17 mouse cellular contexts compared by ENCODE assay signal in the genomic region with DNA sequence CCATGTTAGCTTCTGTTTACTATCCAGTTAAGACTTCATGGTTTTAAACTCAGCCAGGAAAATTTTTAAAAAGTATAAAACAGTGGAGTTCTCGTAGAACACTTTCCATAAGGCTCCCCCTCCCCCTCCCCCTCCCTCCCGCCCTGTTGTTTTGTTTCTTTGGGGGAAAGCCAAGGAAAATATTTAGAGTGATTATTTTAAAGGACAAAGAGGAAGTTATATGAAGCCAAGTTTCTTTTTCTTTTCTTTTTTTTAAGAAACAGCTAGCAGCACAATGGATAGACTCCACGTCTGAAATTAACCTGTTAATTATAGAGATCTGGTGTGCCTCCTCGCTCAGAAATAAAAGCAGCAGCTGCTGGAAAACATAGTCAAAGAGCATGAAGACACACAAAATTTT. TPM values are rescaled to one million over a fixed set of nuclear protein-coding genes. Genes with fewer than 3 reads are reported as not detected.
DNase-seq lines count a peak whose midpoint lies in the region; ATAC-seq and TF ChIP-seq lines count a peak whose summit lies in the region.
"Had no signal": no experiment of that assay in that cellular context is flagged by ENCODE, and none has a peak within 500 bp of the region (broad histone marks: within the 10 kb centered on the region; RNA-seq: fewer than 3 reads in every experiment).

No protein-coding gene starts in this region.

- no peak for TF ChIP-seq CTCF in MEL (IDR thresholded peaks at IDR 0.05 in 2 of 3, conservative IDR thresholded peaks at IDR 0.05 in 1 of 3; ENCODE audit: control insufficient read depth in 1 of 3, insufficient read depth in 1 of 3, low read depth in 2 of 3, low read length in 3 of 3, poor library complexity in 1 of 3, severe bottlenecking in 1 of 3)

- H3K27me3 ChIP-seq in heart, embryonic 15.5 days, result no peaks in the 10 kb centered on the region
- no peaks in the 10 kb centered on the region for H3K27me3 ChIP-seq in kidney, embryonic 15.5 days
- no peaks in the 10 kb centered on the region; a peak in 1 of 4 replicates for H3K27me3 ChIP-seq in MEL (ENCODE audit: control insufficient read depth in 1 of 2, insufficient read depth in 2 of 2, low read length in 2 of 2)
- H3K27me3 ChIP-seq: megakaryocyte, embryonic 14.5 days had no signal

- H3K4me1 ChIP-seq in heart, embryonic 15.5 days (replicated peaks), result peaks cover 8% of the 10 kb centered on the region; the same call in 1 of the 2 replicates
- peaks cover 12% of the 10 kb centered on the region for H3K4me1 ChIP-seq in kidney, embryonic 15.5 days
- 0 out of 4 replicates have a peak, but pooled peaks cover 0 to 2% of the 10 kb centered on the region in 2 experiments for H3K4me1 ChIP-seq in MEL (ENCODE audit: control insufficient read depth in 1 of 2, insufficient read depth in 2 of 2, low read length in 2 of 2)
- peaks cover 8% of the 10 kb centered on the region for H3K4me1 ChIP-seq in brown adipose tissue, adult 24 weeks (ENCODE audit: control insufficient read depth, insufficient read depth, insufficient read length, low read length)
- H3K4me1 ChIP-seq: forebrain, embryonic 12.5 days; megakaryocyte, embryonic 14.5 days had no signal

- no peak for TF ChIP-seq RAD21 in MEL (IDR thresholded peaks at IDR 0.05; ENCODE audit: low read depth, low read length)

- no peak for TF ChIP-seq POLR2A in MEL (IDR thresholded peaks at IDR 0.05; ENCODE audit: control insufficient read depth in 1 of 2, insufficient read depth in 1 of 2, low read depth in 1 of 2, low read length in 2 of 2, poor library complexity in 1 of 2)

- H3K4me2 ChIP-seq in heart, embryonic 15.5 days, result no peak overlapping the region
- no peak overlapping the region; the same call in 1 of the 2 replicates for H3K4me2 ChIP-seq in kidney, embryonic 15.5 days
- H3K4me2 ChIP-seq: forebrain, embryonic 12.5 days had no signal

- H3K9me3 ChIP-seq in heart, embryonic 15.5 days (replicated peaks), result no peaks in the 10 kb centered on the region
- peaks cover 4% of the 10 kb centered on the region; the same call in 1 of the 2 replicates for H3K9me3 ChIP-seq in kidney, embryonic 15.5 days (replicated peaks)
- H3K9me3 ChIP-seq in MEL (replicated peaks; ENCODE audit: insufficient read depth, low read length), result no peaks in the 10 kb centered on the region
- H3K9me3 ChIP-seq: forebrain, embryonic 12.5 days; G1E had no signal

- 47% methylated on average over 4 of the region's 4 CpGs for WGBS in heart, embryonic 15.5 days
- WGBS in kidney, embryonic 15.5 days, result 44% methylated on average over 4 of the region's 4 CpGs

- TF ChIP-seq EP300 in MEL (IDR thresholded peaks at IDR 0.05; ENCODE audit: low read depth in 1 of 2, low read length in 2 of 2), result no peak; a peak in 1 of 4 replicates

- H3K9ac ChIP-seq in heart, embryonic 15.5 days, result no peak overlapping the region
- no peak overlapping the region for H3K9ac ChIP-seq in kidney, embryonic 15.5 days
- peak overlapping the region; percentile 12; the same call in 1 of the 2 replicates for H3K9ac ChIP-seq in MEL (ENCODE audit: control insufficient read depth, low read depth, low read length, poor library complexity, severe bottlenecking)
- H3K9ac ChIP-seq: forebrain, embryonic 12.5 days; liver, embryonic 14.5 days had no signal

- no peaks in the 10 kb centered on the region for H3K79me2 ChIP-seq in MEL (ENCODE audit: control insufficient read depth, insufficient read depth, low read length, poor library complexity)

- no peak for ATAC-seq in heart, embryonic 15.5 days (replicated peaks; ENCODE audit: insufficient number of reproducible peaks, insufficient read depth, low FRiP score, low read depth)
- no peak for ATAC-seq in kidney, embryonic 15.5 days (replicated peaks; ENCODE audit: low FRiP score)
- no peak for ATAC-seq in megakaryocyte progenitor cell, adult 5-6 weeks (replicated peaks; ENCODE audit: poor library complexity)
- ATAC-seq: midbrain, embryonic 16.5 days had no signal

- no peak overlapping the region for H3K4me3 ChIP-seq in heart, embryonic 15.5 days
- no peak overlapping the region for H3K4me3 ChIP-seq in kidney, embryonic 15.5 days (replicated peaks)
- H3K4me3 ChIP-seq in MEL (ENCODE audit: control insufficient read depth in 1 of 2, insufficient read depth in 1 of 2, low read depth in 2 of 2, low read length in 2 of 2), result peak overlapping the region; percentile 6 to 54; a peak in 2 of 4 replicates
- H3K4me3 ChIP-seq in brown adipose tissue, adult 24 weeks (ENCODE audit: insufficient read depth, low read depth, low read length), result no peak overlapping the region
- H3K4me3 ChIP-seq: forebrain, embryonic 12.5 days; megakaryocyte, embryonic 14.5 days had no signal

- H3K36me3 ChIP-seq in heart, embryonic 15.5 days, result no peaks in the 10 kb centered on the region
- no peaks in the 10 kb centered on the region for H3K36me3 ChIP-seq in kidney, embryonic 15.5 days
- peaks cover 0 to 3% of the 10 kb centered on the region in 2 experiments; a peak in 2 of 4 replicates for H3K36me3 ChIP-seq in MEL (ENCODE audit: control insufficient read depth in 1 of 2, insufficient read depth in 2 of 2, low read length in 2 of 2)
- H3K36me3 ChIP-seq: forebrain, embryonic 12.5 days; G1E had no signal

- DNase-seq in heart, adult 18-20 months, result no peak
- no peak for DNase-seq in kidney, adult 11 months
- DNase-seq in MEL (ENCODE audit: low read depth, low spot score), result peak; percentile 40
- DNase-seq: adrenal gland, postnatal 10 days; cerebellum, adult 8-10 months; right cerebral cortex, postnatal 14 days; thymus, adult 2 months had no signal

- peak overlapping the region; percentile 57 for H3K27ac ChIP-seq in heart, embryonic 15.5 days
- peak overlapping the region; percentile 79 for H3K27ac ChIP-seq in kidney, embryonic 15.5 days
- H3K27ac ChIP-seq in MEL (ENCODE audit: control insufficient read depth, low read depth, low read length), result no peak overlapping the region
- peak overlapping the region; percentile 29; the same call in 1 of the 2 replicates for H3K27ac ChIP-seq in brown adipose tissue, adult 24 weeks (replicated peaks; ENCODE audit: low read depth, low read length)
- H3K27ac ChIP-seq: forebrain, embryonic 12.5 days; liver, embryonic 14.5 days had no signal

TF ChIP-seq in MEL, 35 proteins besides CTCF, POLR2A, EP300 and RAD21:
- TF ChIP-seq ZNF384 (IDR thresholded peaks at IDR 0.05; ENCODE audit: low read depth, low read length) (peak; percentile 73), NELFE (IDR thresholded peaks at IDR 0.05; ENCODE audit: low read depth, low read length) (no peak), MEF2A (IDR thresholded peaks at IDR 0.05; ENCODE audit: extremely low read depth, insufficient replicate concordance, low read depth, low read length, poor library complexity, severe bottlenecking) (no peak), ZC3H11A (IDR thresholded peaks at IDR 0.05; ENCODE audit: low read depth, low read length) (no peak), SMC3 (IDR thresholded peaks at IDR 0.05; ENCODE audit: low read depth, low read length) (no peak), NRF1 (IDR thresholded peaks at IDR 0.05; ENCODE audit: insufficient read depth, low read depth, low read length, poor library complexity, severe bottlenecking) (no peak), SIN3A (IDR thresholded peaks at IDR 0.05; ENCODE audit: low read length) (no peak)

RNA-seq across cellular contexts. Expression of a gene that starts 9.0 kb away (rescaled TPM):
- 14.6 and 15.2 TPM in 2 replicates for polyA plus RNA-seq in heart, embryonic 15.5 days (2015; fragmentation: Nextera tagmentation; extraction: Ambion mirVana)
- 100 to 1,000 TPM; 236 to 257 TPM for total RNA-seq in heart, adult 18-20 months (2021)
- 6.2 and 7.7 TPM in 2 replicates for polyA plus RNA-seq in kidney, embryonic 15.5 days (2015; fragmentation: Nextera tagmentation; extraction: Ambion mirVana)
- total RNA-seq in MEL (2012; rRNA removed), result not detected in 2 replicates
- polyA plus RNA-seq in MEL (2012; ENCODE audit: insufficient read depth in 1 of 2, insufficient read length in 2 of 2, low read depth in 1 of 2, low replicate concordance in 2 of 2, missing spikeins in 1 of 2), result not detected
- polyA plus RNA-seq in brown adipose tissue, adult 24 weeks (2012; ENCODE audit: insufficient read depth, insufficient read length, missing spikeins), result 9.4 and 12.2 TPM in 2 replicates
- not detected in 2 replicates for total RNA-seq in megakaryocyte progenitor cell, adult 5-6 weeks (2015)
- total RNA-seq in megakaryocyte progenitor cell, adult 5-6 weeks (2017), result not detected in 2 replicates
- total RNA-seq: granulocyte monocyte progenitor cell, adult 5-6 weeks had no signal
- polyA plus RNA-seq: G1E had no signal

RNA-seq across cellular contexts. Expression of a gene that starts 45.4 kb away (rescaled TPM):
- polyA plus RNA-seq in heart, embryonic 15.5 days (2015; fragmentation: Nextera tagmentation; extraction: Ambion mirVana), result 83.4 and 92.1 TPM in 2 replicates
- 10 to 100 TPM; 30.6 to 35.1 TPM for total RNA-seq in heart, adult 18-20 months (2021)
- polyA plus RNA-seq in kidney, embryonic 15.5 days (2015; fragmentation: Nextera tagmentation; extraction: Ambion mirVana), result 77.1 and 77.2 TPM in 2 replicates
- 29.4 and 44.6 TPM in 2 replicates for total RNA-seq in MEL (2012; rRNA removed)
- 10 to 100 TPM in 1 of 2 experiments, not detected in 1; 55.0 TPM for polyA plus RNA-seq in MEL (2012; ENCODE audit: insufficient read depth in 1 of 2, insufficient read length in 2 of 2, low read depth in 1 of 2, low replicate concordance in 2 of 2, missing spikeins in 1 of 2)
- polyA plus RNA-seq in brown adipose tissue, adult 24 weeks (2012; ENCODE audit: insufficient read depth, insufficient read length, missing spikeins), result 11.1 and 17.7 TPM in 2 replicates
- 61.3 and 67.0 TPM in 2 replicates for total RNA-seq in megakaryocyte progenitor cell, adult 5-6 weeks (2015)
- 58.1 and 66.2 TPM in 2 replicates for total RNA-seq in megakaryocyte progenitor cell, adult 5-6 weeks (2017)

Comparison
In these comparisons a context has a peak if more than half of its experiments do, and no peak if none do; other contexts are left out.
1. H3K4me3 ChIP-seq: peak in MEL (2 of 2); none in heart, embryonic 15.5 days (single experiment), kidney, embryonic 15.5 days (single experiment) and brown adipose tissue, adult 24 weeks (single experiment).